Mouse (Mus musculus) fibroblast of lung, adult 2 months (primary cell): ENCODE data around the gene Itk.

Experiments
- DNase-seq: peaks from one replicate; pipeline ENCODE4 v3.0.0-alpha.2; 2011; ENCODE audit warnings: low read depth

The Itk gene

GRCm38 (mm10) chr11:46392890-46393289 is 3.6 kb upstream of the Itk start:
- no peak for DNase-seq

DNA sequence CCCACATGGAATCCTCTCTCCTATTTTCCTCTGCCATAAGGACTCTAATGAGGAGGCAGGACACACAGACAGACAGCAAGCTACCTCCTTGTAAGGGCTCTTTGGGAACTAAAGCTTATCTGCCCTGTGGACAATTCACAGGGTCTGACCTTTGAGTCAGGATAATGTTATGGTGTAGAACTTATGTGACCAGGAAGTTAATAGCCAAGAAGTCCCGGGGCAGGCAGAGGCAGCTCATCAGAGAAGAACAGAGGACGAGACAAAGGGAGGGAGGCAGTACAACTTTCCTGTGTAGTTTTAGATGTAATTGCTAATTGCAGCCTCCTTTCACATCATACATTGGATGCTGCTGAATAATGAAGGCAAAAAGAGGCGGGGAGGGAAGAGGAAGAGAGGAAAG is 1.3 kb upstream of the Itk start:
- no peak for DNase-seq

DNA sequence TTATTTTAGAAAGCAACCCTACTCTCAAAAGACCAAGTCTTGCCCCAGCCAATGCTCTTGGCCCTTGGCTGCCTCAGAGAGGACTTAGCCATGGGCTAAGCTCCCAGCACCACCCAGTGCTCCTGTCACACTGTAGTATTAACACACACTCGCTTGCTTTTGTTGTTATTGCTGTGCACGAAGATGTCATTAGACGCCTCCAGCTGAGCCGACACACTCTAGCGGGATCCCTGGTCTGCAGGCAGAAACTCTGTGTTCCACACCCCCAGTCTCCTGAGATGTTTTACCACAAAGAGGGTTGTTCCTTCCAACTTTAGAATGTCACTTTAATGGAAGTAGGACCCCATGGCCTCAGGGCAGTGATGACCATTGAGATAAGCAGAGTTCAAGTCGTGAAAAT is 877 bp downstream of the Itk start:
- no peak for DNase-seq

GRCm38 (mm10) chr11:46387061-46387460 is 2.3 kb downstream of the Itk start:
- no peak for DNase-seq

DNA sequence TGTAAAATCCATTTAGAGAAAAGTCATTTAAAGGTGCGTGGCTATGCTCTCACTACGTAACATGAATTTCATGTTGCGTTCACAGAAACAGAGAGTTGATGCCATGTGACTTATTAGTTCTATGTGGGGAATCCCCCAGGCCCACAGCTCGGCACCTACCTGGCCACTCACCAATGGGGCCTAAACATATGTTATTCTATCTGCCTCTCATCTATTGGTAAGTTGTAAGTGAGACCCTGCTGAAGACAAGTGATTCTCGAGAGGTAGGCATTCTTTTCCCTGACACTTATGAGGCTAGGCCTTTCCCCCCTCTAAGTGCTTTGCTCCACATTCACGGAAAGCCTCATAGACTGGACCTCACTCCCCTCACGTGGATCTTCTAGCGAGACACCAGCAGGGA is 2.8 kb downstream of the Itk start:
- no peak for DNase-seq

- DNase-seq: no peak
Observed at GRCm38 (mm10) chr11:46384925-46385324, 4.4 kb downstream of the Itk start.

GRCm38 (mm10) chr11:46382466-46382865 is 6.8 kb downstream of the Itk start:
- no peak for DNase-seq

DNA sequence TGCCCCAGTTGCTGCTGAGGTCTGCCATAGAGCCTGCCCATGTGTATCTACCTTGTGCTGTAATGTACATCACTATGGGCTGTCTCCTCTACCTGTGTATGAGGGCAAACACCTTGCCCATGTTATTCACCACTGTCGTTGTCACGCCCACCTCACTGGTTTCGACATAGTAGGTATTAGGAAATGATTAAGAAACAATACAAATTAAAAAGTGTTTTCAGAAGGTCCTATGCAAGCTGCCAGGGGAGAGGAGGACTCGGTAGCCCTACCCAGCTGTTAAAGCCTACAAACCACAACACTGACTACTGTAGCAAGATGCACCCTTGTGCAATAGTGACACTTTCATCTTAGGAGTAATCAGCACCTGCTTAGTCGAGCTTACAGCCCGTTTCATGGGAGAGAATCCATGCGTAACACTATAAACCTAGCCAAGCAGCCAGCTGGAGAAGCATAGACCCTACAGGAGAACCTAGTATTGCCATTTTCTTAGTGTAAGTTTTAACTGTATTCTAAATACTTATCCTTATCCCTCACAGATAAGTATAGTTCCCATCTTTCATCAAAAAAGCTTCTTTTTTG is 9.1 kb downstream of the Itk start:
- DNase-seq: no peak

DNA sequence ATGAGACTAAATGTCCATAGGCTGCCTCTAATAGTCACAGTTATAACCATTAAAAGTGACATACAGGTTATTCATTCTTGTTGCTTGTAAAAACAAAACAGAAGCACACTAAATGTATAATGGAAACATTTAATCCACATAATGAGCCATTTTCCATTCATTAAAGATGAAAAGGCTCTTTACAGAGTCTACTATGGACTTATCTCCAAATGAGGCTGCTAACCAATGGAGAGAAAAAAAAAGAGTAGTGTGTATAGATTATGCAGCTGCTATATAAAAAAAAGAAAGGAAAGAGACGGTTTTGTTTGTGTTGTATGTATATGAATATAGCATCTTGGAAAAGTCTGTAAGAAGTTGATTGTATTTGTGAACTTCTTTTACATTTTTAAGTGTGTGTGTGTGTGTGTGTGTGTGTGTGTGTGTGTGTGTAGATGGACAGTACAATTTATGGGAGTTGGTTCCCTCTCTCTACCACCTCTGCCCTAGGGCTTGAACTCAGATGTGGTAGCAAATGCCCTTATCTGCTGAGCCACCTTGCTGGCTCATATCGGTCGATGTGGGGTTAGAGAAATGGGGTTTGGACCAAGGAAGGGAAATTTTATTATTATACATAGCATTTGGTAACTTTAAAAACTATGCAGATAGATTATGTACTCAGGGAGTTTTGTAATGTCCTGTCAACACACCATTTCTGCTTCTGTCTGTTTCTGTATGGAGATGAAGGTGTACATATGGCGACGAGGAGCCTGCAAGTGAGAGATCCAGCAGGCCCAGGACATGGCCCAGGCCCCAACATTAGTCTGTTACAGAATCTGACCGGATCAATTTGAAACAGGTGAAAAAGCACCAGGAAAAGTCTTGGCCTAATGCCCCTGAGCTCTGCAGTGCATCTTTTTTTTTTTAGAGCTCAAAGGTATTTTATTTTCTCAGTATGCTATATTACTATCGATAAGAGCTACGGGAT is 11.2 kb downstream of the Itk start:
- no peak for DNase-seq

GRCm38 (mm10) chr11:46377316-46377715 is 12.0 kb downstream of the Itk start:
- no peak for DNase-seq

GRCm38 (mm10) chr11:46375015-46375414 is 14.3 kb downstream of the Itk start:
- DNase-seq: no peak

DNA sequence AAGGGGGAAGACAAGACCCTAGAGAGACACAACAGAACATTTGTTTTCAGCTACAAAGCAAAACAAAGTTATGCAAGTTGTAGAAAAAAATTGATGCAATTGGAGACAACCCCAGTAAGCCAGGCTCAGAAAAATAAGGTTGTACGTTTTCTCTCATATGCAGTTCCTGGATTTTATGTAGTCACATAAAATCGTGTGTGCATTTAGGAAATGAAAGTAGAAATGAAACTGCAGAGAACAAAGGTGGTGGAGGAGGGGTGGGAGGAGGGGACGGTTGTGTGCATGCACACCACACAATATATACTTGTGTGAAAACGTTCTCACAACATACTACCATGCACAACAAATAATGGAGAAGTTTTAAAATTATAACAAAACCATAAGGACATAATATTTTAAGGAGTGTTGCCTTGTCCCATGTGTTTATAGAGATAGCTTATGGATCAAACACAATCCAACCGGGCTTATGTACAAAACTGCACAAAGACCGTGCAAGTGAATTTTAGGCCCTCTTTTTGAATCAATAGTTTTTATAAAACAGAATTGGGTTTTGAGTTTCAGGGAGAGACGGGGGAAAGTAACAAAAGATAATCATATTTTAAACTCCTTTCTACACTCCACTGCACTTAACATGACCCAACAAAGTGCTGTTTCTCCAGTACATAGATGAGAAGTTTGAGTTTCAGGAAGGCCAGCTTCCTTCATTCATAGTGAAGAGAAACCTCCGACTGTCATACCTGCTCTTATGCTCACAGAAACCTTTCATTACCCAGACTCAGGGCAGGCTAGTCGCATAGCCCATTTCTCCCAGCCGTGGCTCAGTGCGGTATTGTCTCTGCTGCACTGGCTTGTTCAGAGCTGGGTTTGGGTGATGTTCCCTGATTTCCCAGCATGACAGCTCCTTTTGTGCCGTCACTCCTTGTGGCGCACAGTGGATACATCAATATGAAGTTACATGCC is 16.0 kb downstream of the Itk start:
- no peak for DNase-seq

- DNase-seq: no peak
Observed at GRCm38 (mm10) chr11:46372331-46372953, 16.9 kb downstream of the Itk start.

- no peak for DNase-seq
Observed at GRCm38 (mm10) chr11:46371250-46371649, 18.1 kb downstream of the Itk start.

DNA sequence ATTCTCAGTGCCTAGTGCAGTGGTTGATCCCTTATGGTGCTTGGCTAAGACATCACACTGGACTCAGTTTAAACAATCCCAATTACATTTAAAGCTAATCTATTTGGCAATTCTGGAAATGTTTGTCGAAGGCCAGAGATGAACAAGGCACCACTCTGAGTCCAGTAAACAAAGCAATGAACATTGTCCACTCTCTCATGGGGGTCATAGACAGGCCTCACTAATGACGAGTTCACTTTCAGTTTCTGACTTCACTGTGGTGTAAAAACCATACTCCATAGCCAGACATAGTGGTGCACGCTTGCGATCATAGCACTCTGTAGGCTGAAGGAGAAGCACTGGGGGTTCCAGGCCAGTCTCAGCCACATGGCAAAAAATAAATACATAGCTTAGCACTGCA is 18.9 kb downstream of the Itk start:
- DNase-seq: no peak

DNA sequence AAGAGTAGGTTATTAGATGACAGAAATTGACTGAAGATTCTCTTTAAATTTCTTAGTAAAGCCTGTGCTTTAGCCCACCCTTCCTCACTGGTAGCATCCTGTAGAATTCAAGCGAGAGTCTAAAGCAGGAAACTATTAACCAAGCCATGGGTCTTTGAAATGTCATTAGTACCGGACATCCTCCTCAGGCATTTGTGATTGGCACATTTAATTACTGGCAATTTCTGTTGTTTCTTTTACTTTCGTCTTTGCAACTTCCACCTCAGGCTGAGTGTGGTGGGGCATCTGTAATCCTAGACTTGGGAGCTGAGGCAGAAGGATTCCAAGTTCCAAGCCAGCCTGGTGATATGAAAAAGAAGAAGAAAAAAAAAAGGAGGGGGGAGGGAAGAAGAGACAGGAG is 23.0 kb downstream of the Itk start:
- DNase-seq: no peak

DNA sequence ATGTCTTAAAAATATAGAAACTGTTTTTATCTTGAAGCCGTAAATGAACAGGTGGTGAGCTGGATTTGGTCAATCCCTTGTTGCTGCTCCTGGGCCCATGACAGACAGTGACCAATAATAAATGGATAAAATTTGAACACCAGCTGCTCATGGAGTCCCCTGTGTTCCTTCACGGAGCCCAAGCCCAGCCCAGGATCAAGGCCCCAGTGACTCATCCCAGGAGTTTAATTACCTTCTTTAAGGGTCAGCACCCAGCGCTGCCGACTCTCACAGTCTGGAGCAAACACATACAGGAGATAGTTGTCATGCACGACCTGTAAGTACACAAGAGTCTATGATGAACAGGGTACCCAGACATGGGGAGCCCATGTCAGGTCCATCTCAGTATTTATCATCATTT is 23.6 kb downstream of the Itk start:
- DNase-seq: no peak

DNA sequence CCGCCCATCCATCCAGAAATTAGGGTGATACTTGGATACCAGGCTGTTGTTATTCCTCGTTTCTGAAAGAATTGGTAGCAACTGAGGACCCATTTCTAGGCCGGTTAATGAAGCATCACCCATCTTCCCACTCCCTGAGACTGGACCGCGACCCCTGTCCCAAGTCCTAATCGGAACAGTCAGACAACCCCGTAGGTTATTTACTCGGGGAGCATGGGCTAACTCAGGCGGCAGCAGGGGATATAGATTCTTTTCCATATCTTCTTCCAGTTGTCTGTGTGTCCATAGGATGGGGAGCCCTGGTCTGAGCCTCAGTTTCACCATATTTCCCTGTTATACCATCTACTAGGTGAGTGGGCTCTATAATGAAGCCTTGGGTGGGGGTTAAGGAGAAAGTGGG is 25.5 kb downstream of the Itk start:
- no peak for DNase-seq

DNA sequence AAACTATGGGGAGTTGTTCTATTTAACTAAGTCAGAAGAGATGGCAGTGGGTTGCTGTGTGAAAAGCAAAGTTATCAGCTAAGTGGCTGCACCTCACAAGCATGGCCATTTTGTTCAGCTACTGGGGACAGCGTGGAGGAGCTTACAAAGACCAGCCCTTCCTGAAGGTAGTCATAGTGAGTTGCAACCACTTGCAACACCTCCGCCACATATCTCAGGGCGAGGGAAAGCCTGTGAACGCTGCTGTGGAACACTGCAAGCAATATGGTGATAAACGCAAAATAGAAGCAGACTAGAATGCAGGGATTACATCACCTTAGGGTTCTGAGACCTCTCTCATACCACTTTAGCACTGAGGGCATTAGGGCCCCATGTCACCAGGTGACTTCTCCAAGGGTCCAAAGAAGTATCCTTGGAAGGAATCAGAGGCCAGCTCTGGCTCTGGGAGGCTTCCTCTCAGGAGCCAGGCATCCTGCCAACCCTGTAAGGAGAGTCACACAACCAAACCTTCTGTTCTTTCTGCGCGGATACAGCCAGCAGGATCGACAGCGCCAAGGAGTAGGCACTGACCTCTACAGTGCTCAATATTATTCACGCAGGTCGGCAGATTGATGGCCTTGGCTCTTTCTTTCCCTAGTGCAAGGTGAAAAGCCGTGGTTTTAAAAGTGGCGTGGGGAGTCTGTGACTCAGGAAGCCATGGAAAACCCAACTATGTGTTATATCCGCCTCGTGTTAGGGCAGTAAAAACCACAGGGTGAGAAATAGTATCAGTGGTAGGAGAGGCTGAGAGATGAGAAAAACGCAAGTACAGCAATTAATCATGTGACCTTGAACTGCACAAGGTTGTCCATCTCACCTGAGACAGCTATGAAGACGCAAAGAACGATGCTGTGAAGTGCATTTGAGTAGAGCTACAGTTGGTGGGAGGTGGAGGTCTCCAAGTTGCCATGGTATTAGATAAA is 27.0 kb downstream of the Itk start:
- no peak for DNase-seq

DNA sequence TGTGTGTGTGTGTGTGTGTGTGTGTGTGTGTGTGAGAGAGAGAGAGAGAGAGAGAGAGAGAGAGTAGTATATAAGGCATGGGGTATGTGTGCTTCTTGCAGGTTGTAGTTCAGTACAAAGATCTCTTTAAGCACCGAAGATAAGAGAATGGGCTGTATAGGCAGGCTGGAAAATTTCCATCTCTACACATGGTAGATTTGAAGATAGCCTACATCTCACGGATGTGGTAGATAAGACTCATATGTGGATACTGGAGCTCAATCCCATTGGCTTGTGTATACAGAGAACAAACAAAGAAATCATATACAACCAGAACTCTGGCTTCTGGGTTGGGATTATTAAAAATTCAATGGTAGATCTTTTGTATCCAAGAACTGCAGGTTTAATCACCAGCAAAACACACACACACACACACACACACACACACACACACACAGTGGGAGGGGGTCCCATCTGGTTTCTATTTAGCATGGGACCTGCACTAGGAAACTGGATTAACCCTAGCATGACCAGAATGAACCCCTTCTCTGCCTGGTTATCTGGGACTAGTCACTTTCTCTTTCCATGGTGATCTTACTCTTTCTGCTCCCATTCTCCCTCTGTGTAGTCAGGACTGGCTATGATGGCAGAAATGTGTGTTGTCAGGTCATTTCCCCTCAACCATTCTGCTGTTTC is 28.2 kb downstream of the Itk start:
- DNase-seq: no peak
